7 mouse cellular contexts compared by ENCODE assay signal in the genomic region with DNA sequence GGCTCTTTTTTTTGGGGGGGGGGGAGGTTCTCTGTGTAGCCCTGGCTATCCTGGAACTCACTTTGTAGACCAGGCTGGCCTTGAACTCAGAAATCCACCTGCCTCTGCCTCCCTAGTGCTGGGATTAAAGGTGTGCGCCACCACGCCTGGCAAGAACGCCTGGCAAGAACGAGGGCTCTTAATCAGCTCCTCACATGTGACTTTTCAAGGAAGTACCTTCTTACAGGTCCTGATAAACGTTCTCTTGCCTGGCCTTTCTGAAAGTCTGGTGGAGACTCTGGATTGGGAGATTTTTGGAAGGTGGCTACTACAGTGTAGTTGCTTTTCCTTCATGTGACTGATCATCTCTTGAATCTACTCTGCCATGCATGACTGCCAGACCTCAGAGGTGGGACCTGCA. TPM values are rescaled to one million over a fixed set of nuclear protein-coding genes. Genes with fewer than 3 reads are reported as not detected.
"Had no signal": no experiment of that assay in that cellular context is flagged by ENCODE, and none has a peak within 500 bp of the region (broad histone marks: within the 10 kb centered on the region; RNA-seq: fewer than 3 reads in every experiment).

No protein-coding gene starts in this region.

RNA-seq across cellular contexts. Expression of a gene that starts 54.0 kb away (rescaled TPM):
- total RNA-seq: neutrophil, adult 5-6 weeks had no signal
- polyA plus RNA-seq: small intestine, adult 2 months; spleen, adult 2 months; stomach, embryonic 14.5 days; stomach, embryonic 16.5 days; stomach, postnatal 0 days; urinary bladder, adult 2 months had no signal
